Mouse (Mus musculus) midbrain, embryonic 13.5 days (tissue): Measurements from ENCODE around the gene Parp2. TPM values are rescaled to one million over a fixed set of nuclear protein-coding genes. Genes with fewer than 3 reads are reported as not detected.

Experiments used
- ATAC-seq: fragments of 200-750 bp; cut with Nextera tagmentation; 2 replicates; pipeline ENCODE4 v1.8.0; 2017; ENCODE audit warnings: mild to moderate bottlenecking, moderate TSS enrichment, moderate library complexity
- H3K27ac ChIP-seq: fragments of 300-500 bp; sonication (generic); 2 replicates; pipeline ENCODE4 v1.5.1; 2015; ENCODE audit warnings: inconsistent platforms, mild to moderate bottlenecking, moderate library complexity
- H3K27me3 ChIP-seq: fragments of 300-500 bp; sonication (generic); 2 replicates; pipeline ENCODE4 v1.6.1; 2015; ENCODE audit warnings: mild to moderate bottlenecking, inconsistent platforms
- H3K36me3 ChIP-seq: fragments of 300-500 bp; sonication (generic); 2 replicates; pipeline ENCODE4 v1.6.1; 2015; ENCODE audit warnings: mild to moderate bottlenecking, inconsistent platforms
- H3K4me1 ChIP-seq: fragments of 300-500 bp; sonication (generic); replicated peaks from 2 replicates; pipeline ENCODE4 v1.6.1; 2015; ENCODE audit warnings: inconsistent platforms
- H3K4me2 ChIP-seq: fragments of 300-500 bp; sonication (generic); replicated peaks from 2 replicates; pipeline ENCODE4 v1.6.1; 2015; ENCODE audit warnings: moderate library complexity, mild to moderate bottlenecking, inconsistent platforms
- H3K4me3 ChIP-seq: fragments of 300-500 bp; sonication (generic); replicated peaks from 2 replicates; pipeline ENCODE4 v1.5.1; 2015; ENCODE audit warnings: mild to moderate bottlenecking, inconsistent platforms
- H3K9ac ChIP-seq: fragments of 300-500 bp; sonication (generic); replicated peaks from 2 replicates; pipeline ENCODE4 v1.6.1; 2015; ENCODE audit warnings: mild to moderate bottlenecking, inconsistent platforms
- H3K9me3 ChIP-seq: fragments of 300-500 bp; sonication (generic); 2 replicates; pipeline ENCODE4 v1.6.1; 2016; ENCODE audit warnings: mild to moderate bottlenecking, inconsistent platforms
- WGBS: fragments of 180-500 bp; shearing (Covaris S2); methylation state at CpG from one replicate; pipeline ENCODE4 v1.1.7; 2015; 5-methylcytosine and 5-hydroxymethylcytosine counted together
- polyA plus RNA-seq: library from polyadenylated mRNA; unstranded; fragments of >200 nt; fragmentation: Nextera tagmentation; extraction: Ambion mirVana; gene quantifications from 2 replicates; pipeline ENCODE4 v1.2.1, GENCODE M21; 2015

Gene Parp2
- polyA plus RNA-seq: 48.4 and 50.6 TPM in 2 replicates

GRCm38 (mm10) chr14:50807487-50808072 lies at the start of gene Parp2, which contains the start of gene Ccnb1ip1:
Gene Parp2, plus strand, starts transcription at chr14:50807841.
Gene Ccnb1ip1, minus strand, starts transcription at chr14:50807732.
- Histone ChIP-seq H3K27ac (peak within 1 kb of the TSS; percentile 88), H3K4me2 (peak within 1 kb of the TSS; percentile 61), H3K27me3 (no peaks in the 10 kb centered on the region), H3K36me3 (peaks cover 9% of the 10 kb centered on the region), H3K9ac (peak within 1 kb of the TSS; percentile 70), H3K4me1 (peaks cover 4% of the 10 kb centered on the region), H3K9me3 (no peaks in the 10 kb centered on the region), H3K4me3 (peak within 1 kb of the TSS; percentile 55)
- peak; percentile 99 for ATAC-seq
- WGBS: under 1% methylated on average over 42 of the region's 42 CpGs

- H3K9me3 ChIP-seq: no peaks in the 10 kb centered on the region
- no peak overlapping the region for H3K9ac ChIP-seq
- H3K27ac ChIP-seq: no peak overlapping the region
- H3K36me3 ChIP-seq: peaks cover 8% of the 10 kb centered on the region
- no peak overlapping the region for H3K4me2 ChIP-seq
- no peaks in the 10 kb centered on the region for H3K4me1 ChIP-seq
- no peaks in the 10 kb centered on the region for H3K27me3 ChIP-seq
- WGBS: 80% methylated on average over 5 of the region's 5 CpGs
- no peak for ATAC-seq
- no peak overlapping the region for H3K4me3 ChIP-seq
These were observed 49.1 kb upstream of the Parp2 start for GRCm38 (mm10) chr14:50758416-50759085.

GRCm38 (mm10) chr14:50765736-50766135 lies 41.9 kb upstream of the Parp2 start:
- ATAC-seq: no peak
- no peak overlapping the region for H3K4me2 ChIP-seq
- no peaks in the 10 kb centered on the region for H3K4me1 ChIP-seq
- 97% methylated on average over 6 of the region's 6 CpGs for WGBS
- H3K27ac ChIP-seq: no peak overlapping the region
- H3K36me3 ChIP-seq: peaks cover 65% of the 10 kb centered on the region
- H3K27me3 ChIP-seq: no peaks in the 10 kb centered on the region
- H3K9ac ChIP-seq: no peak overlapping the region
- H3K4me3 ChIP-seq: no peak overlapping the region
- no peaks in the 10 kb centered on the region for H3K9me3 ChIP-seq

GRCm38 (mm10) chr14:50771342-50771741 lies 36.3 kb upstream of the Parp2 start:
- 90% methylated on average over 2 of the region's 2 CpGs for WGBS
- Histone ChIP-seq H3K4me1 (no peaks in the 10 kb centered on the region), H3K9me3 (no peaks in the 10 kb centered on the region), H3K4me2 (no peak overlapping the region), H3K27ac (no peak overlapping the region), H3K27me3 (no peaks in the 10 kb centered on the region), H3K4me3 (no peak overlapping the region), H3K9ac (no peak overlapping the region), H3K36me3 (peaks cover 83% of the 10 kb centered on the region)
- no peak for ATAC-seq

- Histone ChIP-seq H3K36me3 (peaks cover 29% of the 10 kb centered on the region), H3K27ac (no peak overlapping the region), H3K9me3 (no peaks in the 10 kb centered on the region), H3K4me1 (peaks cover 17% of the 10 kb centered on the region), H3K9ac (no peak overlapping the region), H3K4me2 (no peak overlapping the region), H3K4me3 (no peak overlapping the region), H3K27me3 (no peaks in the 10 kb centered on the region)
- no peak for ATAC-seq
- 100% methylated on average over 3 of the region's 3 CpGs for WGBS
These were observed 25.5 kb upstream of the Parp2 start for GRCm38 (mm10) chr14:50782166-50782565.

- Histone ChIP-seq H3K36me3 (peaks cover 17% of the 10 kb centered on the region), H3K9ac (peak overlapping the region; percentile 81), H3K27me3 (no peaks in the 10 kb centered on the region), H3K4me3 (peak overlapping the region; percentile 82), H3K27ac (peak overlapping the region; percentile 81), H3K4me1 (peaks cover 17% of the 10 kb centered on the region), H3K9me3 (no peaks in the 10 kb centered on the region), H3K4me2 (peak overlapping the region; percentile 62)
- WGBS: 27% methylated on average over 16 of the region's 16 CpGs
- ATAC-seq: no peak
These were observed 23.0 kb upstream of the Parp2 start for GRCm38 (mm10) chr14:50784391-50785250.

- peak within 1 kb of the TSS; percentile 62 for H3K4me2 ChIP-seq
- peaks cover 17% of the 10 kb centered on the region for H3K4me1 ChIP-seq
- peaks cover 16% of the 10 kb centered on the region for H3K36me3 ChIP-seq
- no peaks in the 10 kb centered on the region for H3K9me3 ChIP-seq
- H3K9ac ChIP-seq: peak within 1 kb of the TSS; percentile 81
- WGBS: under 1% methylated on average over 21 of the region's 21 CpGs
- H3K27me3 ChIP-seq: no peaks in the 10 kb centered on the region
- ATAC-seq: peak; percentile 96
- peak within 1 kb of the TSS; percentile 81 for H3K27ac ChIP-seq
- H3K4me3 ChIP-seq: peak within 1 kb of the TSS; percentile 82
These were observed 22.4 kb upstream of the Parp2 start, which contains the start of gene Ttc5 for GRCm38 (mm10) chr14:50785251-50785637. Gene Ttc5, minus strand, starts transcription at chr14:50785519.

- 11% methylated on average over 2 of the region's 2 CpGs for WGBS
- H3K4me1 ChIP-seq: peaks cover 15% of the 10 kb centered on the region
- H3K36me3 ChIP-seq: no peaks in the 10 kb centered on the region
- H3K4me3 ChIP-seq: no peak overlapping the region
- ATAC-seq: no peak
- no peak overlapping the region for H3K27ac ChIP-seq
- no peak overlapping the region for H3K4me2 ChIP-seq
- no peaks in the 10 kb centered on the region for H3K27me3 ChIP-seq
- no peaks in the 10 kb centered on the region for H3K9me3 ChIP-seq
- no peak overlapping the region for H3K9ac ChIP-seq
These were observed 19.5 kb upstream of the Parp2 start for GRCm38 (mm10) chr14:50788157-50788556.

- Histone ChIP-seq H3K9me3 (no peaks in the 10 kb centered on the region), H3K4me1 (0 out of 2 replicates have a peak, but pooled peaks cover 2% of the 10 kb centered on the region), H3K36me3 (no peaks in the 10 kb centered on the region), H3K27me3 (no peaks in the 10 kb centered on the region), H3K9ac (no peak overlapping the region), H3K4me2 (no peak overlapping the region), H3K4me3 (no peak overlapping the region), H3K27ac (no peak overlapping the region)
- 96% methylated on average over 24 of the region's 24 CpGs for WGBS
- no peak for ATAC-seq
These were observed 12.2 kb upstream of the Parp2 start for GRCm38 (mm10) chr14:50795261-50795935.

GRCm38 (mm10) chr14:50795965-50796364 lies 11.7 kb upstream of the Parp2 start:
- Histone ChIP-seq H3K9me3 (no peaks in the 10 kb centered on the region), H3K27ac (no peak overlapping the region), H3K27me3 (no peaks in the 10 kb centered on the region), H3K4me2 (no peak overlapping the region), H3K36me3 (no peaks in the 10 kb centered on the region), H3K4me3 (no peak overlapping the region), H3K4me1 (0 out of 2 replicates have a peak, but pooled peaks cover 2% of the 10 kb centered on the region), H3K9ac (no peak overlapping the region)
- WGBS: 86% methylated on average over 4 of the region's 4 CpGs
- ATAC-seq: no peak

- no peak overlapping the region for H3K9ac ChIP-seq
- H3K9me3 ChIP-seq: no peaks in the 10 kb centered on the region
- no peaks in the 10 kb centered on the region for H3K36me3 ChIP-seq
- H3K4me1 ChIP-seq: 0 out of 2 replicates have a peak, but pooled peaks cover 2% of the 10 kb centered on the region
- H3K4me2 ChIP-seq: no peak overlapping the region
- H3K4me3 ChIP-seq: no peak overlapping the region
- no peaks in the 10 kb centered on the region for H3K27me3 ChIP-seq
- 88% methylated on average over 1 of the region's 1 CpGs for WGBS
- no peak for ATAC-seq
- H3K27ac ChIP-seq: no peak overlapping the region
These were observed 11.2 kb upstream of the Parp2 start for GRCm38 (mm10) chr14:50796464-50796863.
